Mouse (Mus musculus): ENCODE measurements around the gene Pcna. TPM values are rescaled to one million over a fixed set of nuclear protein-coding genes. Genes with fewer than 3 reads are reported as not detected.
A peak's percentile ranks its signal among the peaks of the same experiment; 100 is the strongest.
"Not testable (repeated sequence)": the region's sequence is repeated elsewhere in the genome, so short reads cannot be mapped to it uniquely, and the experiment has no call there.

The Pcna gene
- total and polyA plus RNA-seq, 3 experiments, result 308 to 541 (median 427) TPM

GRCm38 (mm10) chr2:132289213-132289612, 36.1 kb upstream of the Pcna start:
- peak; percentile 46 for DNase-seq (ENCODE audit: low read depth, low spot score)
- not testable (repeated sequence) for H3K27ac ChIP-seq (ENCODE audit: control insufficient read depth, low read depth, low read length); H3K9ac ChIP-seq (ENCODE audit: control insufficient read depth, low read depth, low read length, poor library complexity, severe bottlenecking); H3K4me3 ChIP-seq (ENCODE audit: control insufficient read depth in 1 of 2, insufficient read depth in 1 of 2, low read depth in 2 of 2, low read length in 2 of 2); H3K79me2 ChIP-seq (ENCODE audit: control insufficient read depth, insufficient read depth, low read length, poor library complexity); H3K27me3 ChIP-seq (ENCODE audit: control insufficient read depth in 1 of 2, insufficient read depth in 2 of 2, low read length in 2 of 2); H3K9me3 ChIP-seq (replicated peaks; ENCODE audit: insufficient read depth, low read length)
- TF ChIP-seq EP300 (IDR thresholded peaks at IDR 0.05; ENCODE audit: low read depth in 1 of 2, low read length in 2 of 2) (0 out of 4 replicates have a peak, but pooled peaks have one; percentile 18 to 21), TBP (IDR thresholded peaks at IDR 0.05; ENCODE audit: low read depth, low read length) (0 out of 2 replicates have a peak, but pooled peaks have one; percentile 15), SIN3A (IDR thresholded peaks at IDR 0.05; ENCODE audit: low read length) (0 out of 2 replicates have a peak, but pooled peaks have one; percentile 21), GATA1 (IDR thresholded peaks at IDR 0.05; ENCODE audit: low read depth, low read length) (peak; percentile 52; the same call in 1 of the 2 replicates)
- H3K36me3 ChIP-seq (ENCODE audit: control insufficient read depth in 1 of 2, insufficient read depth in 2 of 2, low read length in 2 of 2), result peaks cover 0 to 25% of the 10 kb centered on the region in 2 experiments; a peak in 3 of 4 replicates
- peaks cover 11 to 26% of the 10 kb centered on the region in 2 experiments for H3K4me1 ChIP-seq (ENCODE audit: control insufficient read depth in 1 of 2, insufficient read depth in 2 of 2, low read length in 2 of 2)

- Histone ChIP-seq H3K79me2 (ENCODE audit: control insufficient read depth, insufficient read depth, low read length, poor library complexity) (0 out of 2 replicates have a peak, but pooled peaks cover 1% of the 10 kb centered on the region), H3K9me3 (replicated peaks; ENCODE audit: insufficient read depth, low read length) (no peaks in the 10 kb centered on the region), H3K27me3 (ENCODE audit: control insufficient read depth in 1 of 2, insufficient read depth in 2 of 2, low read length in 2 of 2) (no peaks in the 10 kb centered on the region), H3K9ac (ENCODE audit: control insufficient read depth, low read depth, low read length, poor library complexity, severe bottlenecking) (no peak overlapping the region), H3K4me3 (ENCODE audit: control insufficient read depth in 1 of 2, insufficient read depth in 1 of 2, low read depth in 2 of 2, low read length in 2 of 2) (no peak overlapping the region), H3K27ac (ENCODE audit: control insufficient read depth, low read depth, low read length) (no peak overlapping the region), H3K36me3 (ENCODE audit: control insufficient read depth in 1 of 2, insufficient read depth in 2 of 2, low read length in 2 of 2) (peaks cover 0 to 17% of the 10 kb centered on the region in 2 experiments; a peak in 2 of 4 replicates), H3K4me1 (ENCODE audit: control insufficient read depth in 1 of 2, insufficient read depth in 2 of 2, low read length in 2 of 2) (peaks cover 0 to 13% of the 10 kb centered on the region in 2 experiments; a peak in 2 of 4 replicates)
- TF ChIP-seq USF1 (IDR thresholded peaks at IDR 0.05; ENCODE audit: low read depth, low read length), result peak; percentile 49; the same call in 1 of the 2 replicates
- TF ChIP-seq SMC3 (IDR thresholded peaks at IDR 0.05; ENCODE audit: low read depth, low read length), result no peak
- DNase-seq (ENCODE audit: low read depth, low spot score), result no peak
Observed at GRCm38 (mm10) chr2:132286376-132287076, 33.4 kb upstream of the Pcna start.

- not testable (repeated sequence) for H3K27me3 ChIP-seq (ENCODE audit: control insufficient read depth in 1 of 2, insufficient read depth in 2 of 2, low read length in 2 of 2); H3K4me3 ChIP-seq (ENCODE audit: control insufficient read depth in 1 of 2, insufficient read depth in 1 of 2, low read depth in 2 of 2, low read length in 2 of 2); H3K9ac ChIP-seq (ENCODE audit: control insufficient read depth, low read depth, low read length, poor library complexity, severe bottlenecking); DNase-seq (ENCODE audit: low read depth, low spot score); H3K9me3 ChIP-seq (replicated peaks; ENCODE audit: insufficient read depth, low read length); H3K79me2 ChIP-seq (ENCODE audit: control insufficient read depth, insufficient read depth, low read length, poor library complexity); H3K27ac ChIP-seq (ENCODE audit: control insufficient read depth, low read depth, low read length)
- H3K36me3 ChIP-seq (ENCODE audit: control insufficient read depth in 1 of 2, insufficient read depth in 2 of 2, low read length in 2 of 2), result peaks cover 0 to 15% of the 10 kb centered on the region in 2 experiments; a peak in 2 of 4 replicates
- H3K4me1 ChIP-seq (ENCODE audit: control insufficient read depth in 1 of 2, insufficient read depth in 2 of 2, low read length in 2 of 2), result peaks cover 0 to 10% of the 10 kb centered on the region in 2 experiments; a peak in 2 of 4 replicates
Observed at GRCm38 (mm10) chr2:132285722-132286121, 32.6 kb upstream of the Pcna start.
